Mouse (Mus musculus): ENCODE measurements around the gene Pik3ap1. TPM values are rescaled to one million over a fixed set of nuclear protein-coding genes. Genes with fewer than 3 reads are reported as not detected.

The Pik3ap1 gene
- total RNA-seq (2023), result 29.0 TPM

DNA sequence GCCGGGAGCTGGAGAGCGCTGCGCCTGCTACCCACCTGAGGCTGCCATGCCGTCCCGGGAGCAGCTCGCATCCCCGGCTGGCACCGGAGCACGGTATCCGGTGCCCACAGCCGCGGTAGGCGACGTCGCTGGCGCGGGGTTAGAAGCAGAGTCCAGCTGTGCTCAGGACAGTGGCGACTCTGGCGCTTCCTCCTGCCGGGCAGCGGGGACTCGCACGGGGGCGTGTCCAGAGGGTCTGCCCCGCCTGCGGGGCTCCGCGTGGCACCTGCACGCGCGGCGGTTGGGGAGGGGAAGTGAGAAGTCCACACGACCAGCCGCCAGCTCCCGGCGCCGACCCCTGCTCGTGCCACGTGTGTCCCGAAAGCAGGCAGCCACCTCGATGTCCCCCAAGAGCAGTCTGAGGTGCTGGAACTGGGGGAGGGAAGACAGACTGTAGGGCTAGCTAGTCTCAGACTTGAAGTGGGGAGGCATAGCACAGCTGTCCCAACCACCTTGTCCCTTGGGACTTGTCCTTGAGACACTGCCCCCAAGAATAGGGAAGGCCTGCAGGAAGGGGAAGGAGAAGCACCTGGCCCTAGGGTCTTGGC is at the start of gene Pik3ap1:
Pik3ap1 (minus strand) TSS at position 181 of the 587 bp plus-strand sequence.

GRCm38 (mm10) chr19:41263630-41264295 is 121.1 kb downstream of the Pik3ap1 start, which contains the start of gene Tm9sf3:
Tm9sf3 (minus strand) TSS chr19:41263997.

Other genes with a start within 250 kb of the Pik3ap1 start
- gene Tll2, start 178.3 kb downstream of the Pik3ap1 start, total RNA-seq (2023), result 0.18 TPM
- gene Tm9sf3, start 121.1 kb downstream of the Pik3ap1 start, total RNA-seq (2023), result 79.3 TPM
- 33.9 TPM for gene Lcor, start 97.5 kb upstream of the Pik3ap1 start, total RNA-seq (2023)
- 37.4 TPM for gene Gm340, start 197.3 kb upstream of the Pik3ap1 start, total RNA-seq (2023)